Mouse (Mus musculus): Measurements from ENCODE around the gene Set. TPM values are rescaled to one million over a fixed set of nuclear protein-coding genes. Genes with fewer than 3 reads are reported as not detected.
A peak's percentile ranks its signal among the peaks of the same experiment; 100 is the strongest.

The Set gene
- polyA plus RNA-seq, 1 experiment from 2014 or later, result 449 TPM

DNA sequence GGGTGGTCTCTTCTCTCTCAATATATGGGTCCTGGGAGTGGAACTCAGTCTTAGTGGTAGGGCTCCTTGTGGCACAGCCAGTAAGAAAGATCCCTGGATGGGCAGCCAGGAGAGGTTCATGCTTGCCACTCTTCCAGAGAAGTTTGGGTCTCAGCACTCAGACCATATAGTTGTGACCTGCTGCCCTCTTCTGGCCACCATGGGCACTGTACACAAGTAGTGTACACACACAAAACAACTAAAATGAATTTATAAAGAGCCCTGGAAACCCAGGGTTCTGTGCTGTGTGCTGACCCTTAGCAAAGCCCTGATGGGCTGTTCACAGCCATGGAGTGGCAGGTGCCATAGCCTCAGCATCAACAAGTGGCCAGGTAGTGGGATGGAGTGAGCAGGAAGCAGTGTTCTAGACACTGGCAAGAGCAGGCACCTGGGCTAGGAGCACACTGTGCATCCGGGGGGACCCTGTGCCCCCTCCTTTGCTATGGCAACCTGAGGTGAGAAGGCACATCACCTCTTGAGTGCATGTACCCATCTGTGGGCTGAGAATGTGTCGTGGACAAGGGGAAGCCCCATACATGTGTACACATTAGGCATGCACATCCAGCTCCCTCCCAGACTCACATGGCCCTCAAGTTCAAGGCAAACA lies 38.8 kb downstream of the Set start:
- Histone ChIP-seq H3K4me3 (no peak overlapping the region), H3K36me3 (peaks cover 14% of the 10 kb centered on the region), H3K27me3 (no peaks in the 10 kb centered on the region), H3K9ac (no peak overlapping the region), H3K4me2 (no peak overlapping the region), H3K4me1 (peaks cover 16% of the 10 kb centered on the region), H3K27ac (no peak overlapping the region), H3K9me3 (no peaks in the 10 kb centered on the region)
- ATAC-seq (ENCODE audit: borderline replicate concordance, extremely low read depth, low FRiP score, low TSS enrichment), result no peak
- WGBS, result 69% methylated on average over 2 of the region's 2 CpGs

DNA sequence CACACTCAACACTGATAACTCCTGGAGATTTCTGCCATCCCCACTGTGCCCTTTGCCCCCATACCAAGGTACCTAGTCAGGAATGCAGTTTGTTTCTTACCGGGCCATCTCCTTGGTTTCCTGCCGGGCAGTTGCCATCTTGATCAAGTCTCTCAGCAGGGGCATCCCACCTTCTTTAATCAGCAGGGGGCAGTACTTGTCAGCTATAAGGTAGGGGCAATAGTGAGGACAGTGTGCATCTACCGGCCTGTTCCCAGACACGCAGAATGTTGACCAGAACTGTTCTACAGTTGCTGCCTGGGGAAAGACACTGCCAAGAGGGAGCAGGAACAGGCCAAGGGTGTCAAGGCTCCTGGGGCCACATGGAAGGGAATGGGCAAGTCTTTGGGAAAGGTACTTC lies 43.0 kb downstream of the Set start:
- Histone ChIP-seq H3K4me2 (no peak overlapping the region), H3K27me3 (no peaks in the 10 kb centered on the region), H3K36me3 (peaks cover 28% of the 10 kb centered on the region), H3K4me1 (no peaks in the 10 kb centered on the region), H3K4me3 (no peak overlapping the region), H3K9me3 (no peaks in the 10 kb centered on the region), H3K9ac (no peak overlapping the region), H3K27ac (no peak overlapping the region)
- WGBS, result 52% methylated on average over 4 of the region's 4 CpGs
- ATAC-seq (ENCODE audit: borderline replicate concordance, extremely low read depth, low FRiP score, low TSS enrichment), result no peak

DNA sequence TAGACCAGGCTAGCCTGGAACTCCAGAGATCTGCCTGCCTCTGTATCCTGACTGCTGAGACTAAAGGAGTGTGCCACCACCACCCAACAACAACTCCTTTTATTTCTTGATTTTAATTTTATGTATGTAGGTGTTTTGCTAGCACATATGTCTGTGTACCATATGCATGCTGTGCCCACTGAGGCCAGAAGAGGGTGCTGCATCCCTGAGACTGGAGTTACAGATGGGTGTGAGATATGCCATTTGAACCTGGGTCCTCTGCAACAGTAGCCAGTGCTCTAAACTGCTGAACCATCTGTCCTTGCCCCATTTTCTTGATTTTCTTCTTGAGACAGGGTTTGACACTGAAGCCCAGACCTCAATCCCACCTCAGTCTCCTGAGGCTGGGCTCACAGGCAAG lies 49.2 kb downstream of the Set start:
- no peak overlapping the region for H3K27ac ChIP-seq
- no peak overlapping the region for H3K4me2 ChIP-seq
- ATAC-seq (ENCODE audit: borderline replicate concordance, extremely low read depth, low FRiP score, low TSS enrichment), result no peak
- H3K4me1 ChIP-seq, result no peaks in the 10 kb centered on the region
- H3K4me3 ChIP-seq, result no peak overlapping the region
- H3K27me3 ChIP-seq, result no peaks in the 10 kb centered on the region
- peaks cover 46% of the 10 kb centered on the region for H3K36me3 ChIP-seq
- no peaks in the 10 kb centered on the region for H3K9me3 ChIP-seq
- H3K9ac ChIP-seq, result no peak overlapping the region

DNA sequence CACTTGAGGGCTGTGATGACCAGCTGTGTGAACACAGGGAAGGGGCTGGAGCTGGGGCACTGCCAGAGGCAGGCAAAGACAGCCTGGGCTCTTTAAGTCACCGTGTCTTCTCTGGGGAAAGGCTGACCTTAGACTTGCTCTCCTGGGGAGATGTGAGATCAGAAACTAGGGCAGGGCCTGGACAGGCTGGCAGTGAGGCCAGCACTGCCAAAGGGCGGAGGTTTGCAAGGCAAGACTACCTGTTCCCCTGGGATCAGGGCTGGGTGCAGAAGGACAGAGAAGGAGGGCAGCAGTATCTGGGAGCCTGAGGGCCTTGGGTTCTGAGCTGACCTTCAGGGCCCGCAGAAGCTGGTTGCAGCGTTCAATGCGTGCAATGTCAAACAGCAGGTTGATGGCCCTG lies 50.5 kb downstream of the Set start:
- Histone ChIP-seq H3K4me3 (no peak overlapping the region), H3K27ac (no peak overlapping the region), H3K27me3 (no peaks in the 10 kb centered on the region), H3K4me1 (no peaks in the 10 kb centered on the region), H3K9ac (no peak overlapping the region), H3K9me3 (no peaks in the 10 kb centered on the region), H3K4me2 (no peak overlapping the region), H3K36me3 (peaks cover 43% of the 10 kb centered on the region)
- 93% methylated on average over 5 of the region's 5 CpGs for WGBS
- no peak for ATAC-seq (ENCODE audit: borderline replicate concordance, extremely low read depth, low FRiP score, low TSS enrichment)

DNA sequence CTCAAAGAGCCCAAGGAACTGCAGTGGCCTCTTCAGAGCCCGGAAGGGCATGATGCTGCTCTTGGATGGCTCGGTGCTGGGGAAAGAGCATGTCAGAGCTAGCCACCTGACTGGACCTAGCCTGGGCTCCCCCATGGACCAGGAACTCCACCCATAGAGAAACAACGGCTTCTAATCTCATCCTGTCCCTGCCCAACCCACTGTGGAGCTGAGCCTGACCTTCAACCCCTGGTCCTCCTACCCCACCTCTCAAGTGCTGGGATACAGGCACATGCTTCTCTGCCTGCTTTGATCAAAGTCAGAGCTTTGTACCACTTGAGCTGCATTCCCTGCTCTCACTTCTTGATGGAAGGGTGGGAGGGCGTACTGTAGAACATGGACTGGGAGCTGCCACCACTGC lies 51.1 kb downstream of the Set start:
- no peak overlapping the region for H3K4me2 ChIP-seq
- H3K27me3 ChIP-seq, result no peaks in the 10 kb centered on the region
- no peaks in the 10 kb centered on the region for H3K9me3 ChIP-seq
- no peak overlapping the region for H3K27ac ChIP-seq
- WGBS, result 76% methylated on average over 4 of the region's 4 CpGs
- H3K4me3 ChIP-seq, result no peak overlapping the region
- peaks cover 40% of the 10 kb centered on the region for H3K36me3 ChIP-seq
- ATAC-seq (ENCODE audit: borderline replicate concordance, extremely low read depth, low FRiP score, low TSS enrichment), result no peak
- no peak overlapping the region for H3K9ac ChIP-seq
- no peaks in the 10 kb centered on the region for H3K4me1 ChIP-seq

DNA sequence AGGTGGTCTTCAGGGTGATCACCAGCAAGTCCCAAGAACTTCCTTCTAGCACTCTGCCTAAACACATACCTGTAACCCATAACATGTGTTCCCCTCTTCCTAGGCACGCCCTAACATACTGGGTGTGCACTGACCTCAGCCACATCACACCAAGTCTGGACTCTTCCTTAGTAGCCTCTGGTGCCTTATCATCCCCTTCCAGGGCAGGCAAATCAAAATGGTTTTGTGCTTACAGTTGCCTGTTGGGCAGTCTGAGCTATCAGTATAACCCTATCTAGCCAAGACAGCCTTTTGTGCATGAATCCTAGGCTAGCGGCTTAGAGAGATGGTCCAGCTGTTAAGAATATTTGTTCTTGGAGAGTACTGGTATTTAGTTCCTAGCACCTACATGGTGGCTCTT lies 54.3 kb downstream of the Set start:
- WGBS, result 86% methylated on average over 2 of the region's 2 CpGs
- Histone ChIP-seq H3K27ac (no peak overlapping the region), H3K27me3 (no peaks in the 10 kb centered on the region), H3K36me3 (peaks cover 36% of the 10 kb centered on the region), H3K4me1 (no peaks in the 10 kb centered on the region), H3K4me3 (no peak overlapping the region), H3K9me3 (no peaks in the 10 kb centered on the region), H3K9ac (no peak overlapping the region), H3K4me2 (no peak overlapping the region)
- no peak for ATAC-seq (ENCODE audit: borderline replicate concordance, extremely low read depth, low FRiP score, low TSS enrichment)

DNA sequence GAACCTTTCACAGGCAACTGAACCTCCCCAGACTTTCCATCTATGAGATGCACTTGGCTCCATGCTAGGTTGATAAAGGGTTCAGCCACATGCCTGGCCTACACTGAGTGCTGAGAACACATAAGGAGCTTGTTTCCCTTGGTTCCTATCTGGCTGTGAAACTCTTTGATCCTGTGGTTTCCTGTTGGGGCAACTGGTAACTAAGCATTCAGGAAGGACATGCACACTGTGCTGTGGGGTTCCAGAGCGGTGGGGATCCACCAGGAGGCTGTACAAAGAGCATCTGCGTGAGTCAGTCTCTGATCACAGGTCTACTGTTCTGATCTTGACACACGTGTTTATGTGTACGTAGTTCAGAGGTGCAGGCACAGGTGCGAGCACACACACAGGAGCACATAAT lies 55.4 kb downstream of the Set start:
- 87% methylated on average over 5 of the region's 5 CpGs for WGBS
- Histone ChIP-seq H3K9me3 (no peaks in the 10 kb centered on the region), H3K36me3 (peaks cover 32% of the 10 kb centered on the region), H3K4me3 (no peak overlapping the region), H3K27me3 (no peaks in the 10 kb centered on the region), H3K4me2 (no peak overlapping the region), H3K27ac (no peak overlapping the region), H3K9ac (no peak overlapping the region), H3K4me1 (no peaks in the 10 kb centered on the region)
- ATAC-seq (ENCODE audit: borderline replicate concordance, extremely low read depth, low FRiP score, low TSS enrichment), result 0 out of 2 replicates have a peak, but pooled peaks have one; percentile 23

DNA sequence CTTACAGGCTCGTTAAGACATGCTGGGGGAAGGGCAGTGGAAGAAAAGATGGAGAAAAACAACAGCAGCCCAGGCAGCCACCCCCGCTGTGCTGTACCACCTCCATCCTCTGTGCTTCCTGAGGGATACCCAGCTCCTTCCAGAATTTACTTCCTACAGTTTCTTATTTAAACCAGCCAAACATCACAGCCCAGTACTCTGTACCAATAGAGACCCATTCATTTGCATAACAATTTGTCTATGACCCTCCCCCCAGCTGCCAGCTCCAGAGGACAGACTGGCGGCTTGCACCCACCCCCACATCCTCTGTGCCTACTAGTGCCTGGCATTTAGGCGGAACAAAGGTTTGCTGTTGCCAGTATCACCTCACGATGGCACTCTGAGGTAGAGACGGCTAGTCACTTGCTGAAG lies 62.5 kb downstream of the Set start:
- H3K27me3 ChIP-seq, result no peaks in the 10 kb centered on the region
- no peaks in the 10 kb centered on the region for H3K9me3 ChIP-seq
- WGBS, result 48% methylated on average over 6 of the region's 6 CpGs
- H3K4me1 ChIP-seq, result peaks cover 9% of the 10 kb centered on the region
- ATAC-seq (ENCODE audit: borderline replicate concordance, extremely low read depth, low FRiP score, low TSS enrichment), result no peak
- no peak overlapping the region for H3K9ac ChIP-seq
- no peak overlapping the region for H3K4me2 ChIP-seq
- no peak overlapping the region for H3K27ac ChIP-seq
- no peak overlapping the region for H3K4me3 ChIP-seq
- H3K36me3 ChIP-seq, result no peaks in the 10 kb centered on the region

DNA sequence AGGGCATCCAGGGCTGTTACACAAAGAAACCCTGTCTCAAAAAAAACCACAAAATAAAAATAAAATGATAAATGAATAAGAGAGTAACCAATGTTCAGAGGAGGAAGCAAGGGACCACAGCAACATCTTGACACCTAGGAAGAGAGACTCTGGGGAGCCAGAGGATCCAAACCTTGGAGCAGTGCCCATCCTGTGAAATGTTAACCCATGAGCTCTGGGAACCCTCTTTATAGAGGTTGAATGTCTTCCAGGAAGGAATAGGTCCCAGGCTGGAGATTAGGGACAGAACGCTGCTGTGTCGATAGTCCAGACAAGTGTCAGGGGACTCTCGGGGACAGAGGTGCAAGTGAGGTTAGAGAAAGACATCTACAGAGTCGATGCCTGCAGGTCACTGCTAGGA lies 63.1 kb downstream of the Set start:
- no peaks in the 10 kb centered on the region for H3K36me3 ChIP-seq
- peaks cover 15% of the 10 kb centered on the region for H3K4me1 ChIP-seq
- H3K9me3 ChIP-seq, result no peaks in the 10 kb centered on the region
- H3K4me3 ChIP-seq, result no peak overlapping the region
- no peak for ATAC-seq (ENCODE audit: borderline replicate concordance, extremely low read depth, low FRiP score, low TSS enrichment)
- whole genome bisulfite sequencing, result 81% methylated on average over 4 of the region's 4 CpGs
- H3K4me2 ChIP-seq, result no peak overlapping the region
- H3K9ac ChIP-seq, result no peak overlapping the region
- no peaks in the 10 kb centered on the region for H3K27me3 ChIP-seq
- H3K27ac ChIP-seq, result no peak overlapping the region

Other genes starting within 250 kb of the Set start
- 22.0 and 27.2 TPM in 2 replicates for gene Urm1, start 237.3 kb upstream of the Set start, polyA plus RNA-seq (2015; fragmentation: Nextera tagmentation; extraction: Ambion mirVana)
- 12.2 and 12.9 TPM in 2 replicates for gene Cercam, start 188.2 kb upstream of the Set start, polyA plus RNA-seq (2015; fragmentation: Nextera tagmentation; extraction: Ambion mirVana)
- gene Odf2, start 168.2 kb upstream of the Set start, polyA plus RNA-seq (2015; fragmentation: Nextera tagmentation; extraction: Ambion mirVana), result 55.8 and 62.3 TPM in 2 replicates
- 64.5 and 67.9 TPM in 2 replicates for gene Gle1, start 122.0 kb upstream of the Set start, polyA plus RNA-seq (2015; fragmentation: Nextera tagmentation; extraction: Ambion mirVana)
- 95.5 and 102 TPM in 2 replicates for gene Sptan1, start 91.8 kb upstream of the Set start, polyA plus RNA-seq (2015; fragmentation: Nextera tagmentation; extraction: Ambion mirVana)
- gene Wdr34, start 8.5 kb upstream of the Set start, polyA plus RNA-seq (2015; fragmentation: Nextera tagmentation; extraction: Ambion mirVana), result 34.0 and 34.5 TPM in 2 replicates
- 13.2 and 14.7 TPM in 2 replicates for gene Pkn3, start 20.3 kb downstream of the Set start, polyA plus RNA-seq (2015; fragmentation: Nextera tagmentation; extraction: Ambion mirVana)
- 31.4 and 32.5 TPM in 2 replicates for gene Zdhhc12, start 36.3 kb downstream of the Set start, polyA plus RNA-seq (2015; fragmentation: Nextera tagmentation; extraction: Ambion mirVana)
- gene Zer1, start 67.2 kb downstream of the Set start, polyA plus RNA-seq (2015; fragmentation: Nextera tagmentation; extraction: Ambion mirVana), result 6.5 and 8.1 TPM in 2 replicates
- gene Tbc1d13, start 76.4 kb downstream of the Set start, polyA plus RNA-seq (2015; fragmentation: Nextera tagmentation; extraction: Ambion mirVana), result 8.3 and 9.5 TPM in 2 replicates
- 16.2 and 16.7 TPM in 2 replicates for gene Endog, start 114.1 kb downstream of the Set start, polyA plus RNA-seq (2015; fragmentation: Nextera tagmentation; extraction: Ambion mirVana)
- gene Spout1, start 121.1 kb downstream of the Set start, polyA plus RNA-seq (2015; fragmentation: Nextera tagmentation; extraction: Ambion mirVana), result 70.9 and 71.8 TPM in 2 replicates
- 10.6 and 11.3 TPM in 2 replicates for gene Kyat1, start 148.5 kb downstream of the Set start, polyA plus RNA-seq (2015; fragmentation: Nextera tagmentation; extraction: Ambion mirVana)
- gene Lrrc8a, start 180.3 kb downstream of the Set start, polyA plus RNA-seq (2015; fragmentation: Nextera tagmentation; extraction: Ambion mirVana), result 39.1 and 40.9 TPM in 2 replicates
- 0.10 and 0.25 TPM in 2 replicates for gene Gm28035, start 183.2 kb downstream of the Set start, polyA plus RNA-seq (2015; fragmentation: Nextera tagmentation; extraction: Ambion mirVana)
- 7.1 and 7.3 TPM in 2 replicates for gene Phyhd1, start 208.8 kb downstream of the Set start, polyA plus RNA-seq (2015; fragmentation: Nextera tagmentation; extraction: Ambion mirVana)
- gene Gm28038, start 223.7 kb downstream of the Set start, polyA plus RNA-seq (2015; fragmentation: Nextera tagmentation; extraction: Ambion mirVana), result not detected in 2 replicates
- 28.8 and 31.9 TPM in 2 replicates for gene Dolk, start 229.0 kb downstream of the Set start, polyA plus RNA-seq (2015; fragmentation: Nextera tagmentation; extraction: Ambion mirVana)
- 28.2 and 30.4 TPM in 2 replicates for gene Nup188, start 229.0 kb downstream of the Set start, polyA plus RNA-seq (2015; fragmentation: Nextera tagmentation; extraction: Ambion mirVana)

Measured in lung, embryonic 15.5 days (tissue).